Mouse (Mus musculus) embryonic facial prominence, embryonic 13.5 days (tissue): Measurements from ENCODE around the gene Rpl18. TPM values are rescaled to one million over a fixed set of nuclear protein-coding genes. Genes with fewer than 3 reads are reported as not detected.

Experiments
- ATAC-seq: fragments of 200-750 bp; cut with Nextera tagmentation; 2 replicates; pipeline ENCODE4 v1.8.0; 2017; ENCODE audit warnings: low read depth; ENCODE audit not compliant: insufficient number of reproducible peaks, insufficient read depth, low FRiP score, low TSS enrichment
- H3K27ac ChIP-seq: fragments of 300-500 bp; sonication (generic); 2 replicates; pipeline ENCODE4 v1.5.1; 2015; ENCODE audit warnings: moderate library complexity, mild to moderate bottlenecking, inconsistent platforms
- H3K27me3 ChIP-seq: fragments of 300-500 bp; sonication (generic); 2 replicates; pipeline ENCODE4 v1.6.1; 2015; ENCODE audit warnings: mild to moderate bottlenecking, inconsistent platforms
- H3K36me3 ChIP-seq: fragments of 300-500 bp; sonication (generic); 2 replicates; pipeline ENCODE4 v1.6.1; 2015; ENCODE audit warnings: mild to moderate bottlenecking, inconsistent platforms
- H3K4me1 ChIP-seq: fragments of 300-500 bp; sonication (generic); 2 replicates; pipeline ENCODE4 v1.6.1; 2015; ENCODE audit warnings: inconsistent platforms
- H3K4me2 ChIP-seq: fragments of 300-500 bp; sonication (generic); 2 replicates; pipeline ENCODE4 v1.6.1; 2015; ENCODE audit warnings: moderate library complexity, mild to moderate bottlenecking, inconsistent platforms
- H3K4me3 ChIP-seq: fragments of 300-500 bp; sonication (generic); 2 replicates; pipeline ENCODE4 v1.5.1; 2015; ENCODE audit warnings: mild to moderate bottlenecking, inconsistent platforms
- H3K9ac ChIP-seq: fragments of 300-500 bp; sonication (generic); 2 replicates; pipeline ENCODE4 v1.6.1; 2015; ENCODE audit warnings: mild to moderate bottlenecking, inconsistent platforms
- H3K9me3 ChIP-seq: fragments of 300-500 bp; sonication (generic); 2 replicates; pipeline ENCODE4 v1.6.1; 2016; ENCODE audit warnings: inconsistent platforms
- WGBS: fragments of 180-500 bp; shearing (Covaris S2); methylation state at CpG from one replicate; pipeline ENCODE4 v1.1.7; 2015; ENCODE audit warnings: mixed read lengths; 5-methylcytosine and 5-hydroxymethylcytosine counted together
- polyA plus RNA-seq: library from polyadenylated mRNA; unstranded; fragments of >200 nt; fragmentation: Nextera tagmentation; extraction: Ambion mirVana; gene quantifications from 2 replicates; pipeline ENCODE4 v1.2.1, GENCODE M21; 2015

Rpl18 gene
- 936 and 1,128 TPM in 2 replicates for polyA plus RNA-seq

DNA sequence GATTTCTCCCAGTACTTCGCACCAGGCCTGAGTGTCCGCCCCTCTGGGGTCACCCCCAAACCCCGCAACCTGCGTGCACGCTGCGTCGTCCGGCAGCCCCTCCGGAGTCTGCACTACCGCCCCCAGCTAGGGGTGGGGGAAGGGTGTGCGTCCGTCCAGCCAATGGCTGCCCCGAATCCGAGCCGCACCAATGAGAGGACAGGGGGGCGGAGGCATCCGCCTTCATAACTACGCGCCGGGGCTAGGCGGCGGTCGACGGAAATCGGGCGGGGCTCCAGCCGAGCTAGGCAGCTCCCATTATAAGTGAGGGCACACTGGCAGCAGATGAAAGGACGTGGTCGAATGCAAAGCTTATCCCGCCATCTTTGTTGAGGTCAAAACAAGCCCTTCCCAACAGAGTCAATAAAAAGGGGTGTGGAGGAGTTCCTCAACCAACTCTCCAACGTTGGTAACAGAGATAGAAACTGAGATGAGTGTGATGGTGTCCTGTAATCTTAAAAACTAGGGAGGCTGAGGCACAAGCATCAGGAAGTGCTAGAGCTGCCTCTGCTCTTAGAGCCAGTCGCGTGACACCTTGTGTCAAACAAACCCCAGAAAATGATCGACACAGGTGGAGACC, at the start of gene Rpl18:
Gene Rpl18, plus strand, starts transcription at position 368 of the 619 bp plus-strand sequence.
- H3K4me3 ChIP-seq = peak within 1 kb of the TSS; percentile 83
- peak within 1 kb of the TSS; percentile 74 for H3K27ac ChIP-seq
- H3K9ac ChIP-seq = peak within 1 kb of the TSS; percentile 74
- no peaks in the 10 kb centered on the region for H3K27me3 ChIP-seq
- ATAC-seq = peak; percentile 89
- H3K4me2 ChIP-seq = peak within 1 kb of the TSS; percentile 93
- 8% methylated on average over 34 of the region's 34 CpGs for WGBS
- H3K36me3 ChIP-seq = peaks cover 47% of the 10 kb centered on the region
- H3K9me3 ChIP-seq = no peaks in the 10 kb centered on the region
- H3K4me1 ChIP-seq = peaks cover 45% of the 10 kb centered on the region

DNA sequence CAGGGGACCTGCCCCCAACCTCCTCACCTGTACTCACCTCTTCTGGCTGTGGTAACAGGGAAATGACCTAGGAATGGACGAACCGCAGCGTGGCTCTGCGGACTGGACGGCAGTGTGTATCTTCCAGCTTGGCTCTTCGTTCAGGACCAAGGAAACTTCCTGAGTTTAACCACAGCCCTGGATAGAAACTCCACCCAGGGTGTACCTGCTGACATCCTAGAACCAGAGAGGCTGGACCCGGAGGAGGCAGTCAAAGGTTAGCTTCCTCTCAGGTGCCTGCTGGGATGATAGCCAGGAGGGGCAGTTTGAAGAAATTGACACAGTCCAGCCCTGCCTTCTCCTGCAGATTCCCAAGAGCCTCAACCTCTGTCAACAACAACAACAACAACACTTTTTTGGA, 49.1 kb upstream of the Rpl18 start, which contains the start of gene Fut2:
Gene Fut2, minus strand, starts transcription at position 234 of the 400 bp plus-strand sequence.
- H3K9ac ChIP-seq = 0 out of 2 replicates have a peak within 1 kb of the TSS, but pooled peaks have one; percentile 16
- WGBS = 74% methylated on average over 7 of the region's 7 CpGs
- H3K9me3 ChIP-seq = peaks cover 3% of the 10 kb centered on the region; the same call in 1 of the 2 replicates
- no peak for ATAC-seq
- no peak within 1 kb of the TSS for H3K27ac ChIP-seq
- H3K4me2 ChIP-seq = peak within 1 kb of the TSS; percentile 16; the same call in 1 of the 2 replicates
- H3K4me1 ChIP-seq = peaks cover 19% of the 10 kb centered on the region
- H3K27me3 ChIP-seq = no peaks in the 10 kb centered on the region
- H3K36me3 ChIP-seq = no peaks in the 10 kb centered on the region
- H3K4me3 ChIP-seq = no peak within 1 kb of the TSS

GRCm38 (mm10) chr7:45667761-45668160, 47.5 kb upstream of the Rpl18 start:
- no peak overlapping the region for H3K4me3 ChIP-seq
- H3K36me3 ChIP-seq = no peaks in the 10 kb centered on the region
- H3K27ac ChIP-seq = no peak overlapping the region
- H3K27me3 ChIP-seq = no peaks in the 10 kb centered on the region
- H3K4me2 ChIP-seq = no peak overlapping the region
- 75% methylated on average over 14 of the region's 14 CpGs for WGBS
- no peak for ATAC-seq
- H3K9me3 ChIP-seq = peaks cover 3% of the 10 kb centered on the region; the same call in 1 of the 2 replicates
- peaks cover 19% of the 10 kb centered on the region for H3K4me1 ChIP-seq
- no peak overlapping the region for H3K9ac ChIP-seq

DNA sequence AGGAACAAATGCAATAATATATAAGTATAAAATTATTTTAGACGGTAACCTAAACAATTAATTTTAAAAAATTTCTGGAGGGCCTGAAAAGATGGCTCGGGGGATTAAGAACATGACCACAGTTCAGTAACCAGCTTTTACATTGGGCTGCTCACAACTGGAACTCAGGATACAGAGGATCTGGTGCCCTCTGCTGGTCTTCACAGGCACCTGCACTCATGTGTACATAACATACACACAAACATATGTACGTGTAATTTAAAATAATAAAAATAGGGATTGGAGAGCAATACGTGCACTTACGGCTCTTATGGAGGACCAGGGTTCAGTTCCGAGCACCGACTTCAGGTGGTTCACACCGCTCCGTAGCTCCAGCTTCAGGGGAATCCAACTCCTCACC, 46.3 kb upstream of the Rpl18 start:
- H3K27me3 ChIP-seq = no peaks in the 10 kb centered on the region
- H3K4me3 ChIP-seq = no peak overlapping the region
- H3K27ac ChIP-seq = no peak overlapping the region
- H3K9ac ChIP-seq = no peak overlapping the region
- no peaks in the 10 kb centered on the region for H3K36me3 ChIP-seq
- no peak for ATAC-seq
- H3K9me3 ChIP-seq = peaks cover 3% of the 10 kb centered on the region; the same call in 1 of the 2 replicates
- H3K4me1 ChIP-seq = peaks cover 18% of the 10 kb centered on the region
- H3K4me2 ChIP-seq = no peak overlapping the region
- WGBS = 98% methylated on average over 9 of the region's 9 CpGs

GRCm38 (mm10) chr7:45677627-45678295, 37.5 kb upstream of the Rpl18 start:
- Histone ChIP-seq H3K36me3 (no peaks in the 10 kb centered on the region), H3K4me2 (no peak overlapping the region), H3K9ac (no peak overlapping the region), H3K27ac (no peak overlapping the region), H3K27me3 (no peaks in the 10 kb centered on the region), H3K4me1 (peaks cover 8% of the 10 kb centered on the region), H3K9me3 (no peaks in the 10 kb centered on the region), H3K4me3 (no peak overlapping the region)
- 80% methylated on average over 7 of the region's 7 CpGs for WGBS
- no peak for ATAC-seq

DNA sequence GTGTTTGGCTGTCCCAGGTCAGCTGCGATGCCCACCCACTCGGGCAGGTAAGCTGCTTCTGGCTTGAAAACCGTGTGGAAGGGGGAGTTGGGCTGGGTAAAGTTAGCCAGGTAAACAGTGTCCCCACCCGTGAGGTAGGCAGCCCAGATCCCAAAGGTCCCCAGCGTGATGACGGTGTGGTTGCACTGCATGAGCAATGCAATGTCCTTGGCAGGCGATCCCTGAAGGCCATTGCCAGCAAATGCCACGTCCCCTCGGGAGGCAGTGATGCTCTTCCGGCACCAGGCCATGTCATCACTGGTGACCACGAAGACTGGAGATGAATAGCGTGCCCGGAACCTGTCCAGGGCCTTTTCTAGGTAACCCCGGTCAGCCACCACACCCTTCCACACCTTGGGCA, 36.7 kb upstream of the Rpl18 start:
- Histone ChIP-seq H3K4me3 (no peak overlapping the region), H3K9me3 (no peaks in the 10 kb centered on the region), H3K4me2 (no peak overlapping the region), H3K27me3 (no peaks in the 10 kb centered on the region), H3K36me3 (no peaks in the 10 kb centered on the region), H3K27ac (no peak overlapping the region), H3K9ac (no peak overlapping the region), H3K4me1 (peaks cover 16% of the 10 kb centered on the region)
- no peak for ATAC-seq
- WGBS = 93% methylated on average over 14 of the region's 14 CpGs

GRCm38 (mm10) chr7:45679966-45680621, 35.2 kb upstream of the Rpl18 start:
- no peak overlapping the region for H3K4me3 ChIP-seq
- H3K27ac ChIP-seq = no peak overlapping the region
- no peak for ATAC-seq
- H3K4me2 ChIP-seq = no peak overlapping the region
- H3K36me3 ChIP-seq = no peaks in the 10 kb centered on the region
- no peaks in the 10 kb centered on the region for H3K27me3 ChIP-seq
- H3K4me1 ChIP-seq = peaks cover 30% of the 10 kb centered on the region
- 76% methylated on average over 14 of the region's 14 CpGs for WGBS
- no peak overlapping the region for H3K9ac ChIP-seq
- H3K9me3 ChIP-seq = no peaks in the 10 kb centered on the region

- H3K4me2 ChIP-seq = no peak overlapping the region
- H3K4me1 ChIP-seq = peaks cover 41% of the 10 kb centered on the region
- H3K27me3 ChIP-seq = no peaks in the 10 kb centered on the region
- ATAC-seq = no peak
- no peaks in the 10 kb centered on the region for H3K36me3 ChIP-seq
- H3K9ac ChIP-seq = no peak overlapping the region
- H3K4me3 ChIP-seq = no peak overlapping the region
- H3K9me3 ChIP-seq = no peaks in the 10 kb centered on the region
- 84% methylated on average over 8 of the region's 8 CpGs for WGBS
- H3K27ac ChIP-seq = no peak overlapping the region
Measured at GRCm38 (mm10) chr7:45681046-45681736, 34.1 kb upstream of the Rpl18 start.

GRCm38 (mm10) chr7:45682144-45683126, 32.8 kb upstream of the Rpl18 start:
- ATAC-seq = no peak; the same call in 1 of the 2 replicates
- Histone ChIP-seq H3K27me3 (no peaks in the 10 kb centered on the region), H3K9me3 (no peaks in the 10 kb centered on the region), H3K4me1 (peaks cover 48% of the 10 kb centered on the region), H3K4me2 (peak overlapping the region; percentile 50), H3K4me3 (0 out of 2 replicates have a peak overlapping the region, but pooled peaks have one; percentile 13), H3K9ac (peak overlapping the region; percentile 41; the same call in 1 of the 2 replicates), H3K27ac (peak overlapping the region; percentile 51; the same call in 1 of the 2 replicates), H3K36me3 (no peaks in the 10 kb centered on the region)
- WGBS = 30% methylated on average over 14 of the region's 14 CpGs

GRCm38 (mm10) chr7:45683396-45684050, 31.7 kb upstream of the Rpl18 start, which contains the start of gene Ntn5:
Gene Ntn5 (plus strand): TSS chr7:45684022.
- peaks cover 48% of the 10 kb centered on the region for H3K4me1 ChIP-seq
- H3K4me3 ChIP-seq = peak within 1 kb of the TSS; percentile 7; the same call in 1 of the 2 replicates
- no peaks in the 10 kb centered on the region for H3K36me3 ChIP-seq
- no peaks in the 10 kb centered on the region for H3K9me3 ChIP-seq
- 69% methylated on average over 7 of the region's 7 CpGs for WGBS
- H3K27ac ChIP-seq = peak within 1 kb of the TSS; percentile 87
- H3K27me3 ChIP-seq = no peaks in the 10 kb centered on the region
- ATAC-seq = no peak
- H3K9ac ChIP-seq = peak within 1 kb of the TSS; percentile 57; the same call in 1 of the 2 replicates
- H3K4me2 ChIP-seq = peak within 1 kb of the TSS; percentile 50
